Mouse (Mus musculus) E14TG2a.4 (cell line): ENCODE data around the gene Hspa14.

ENCODE experiments used
- CTCF ChIP-seq: conservative IDR thresholded peaks from 2 replicates; pipeline ENCODE4 v1.5.1; 2014; ENCODE audit warnings: low read length
- NANOG ChIP-seq: IDR thresholded peaks from 2 replicates; pipeline ENCODE4 v1.6.1; 2014; ENCODE audit warnings: borderline replicate concordance, low read length, mixed read lengths
- POU5F1 ChIP-seq: IDR thresholded peaks from 2 replicates; pipeline ENCODE4 v1.6.1; 2014; ENCODE audit warnings: low read length, borderline replicate concordance

GRCm38 (mm10) chr2:3493833-3494409 is 18.7 kb downstream of the Hspa14 start:
- no peak for TF ChIP-seq CTCF
- TF ChIP-seq POU5F1: no peak
- TF ChIP-seq NANOG: no peak
